Mouse (Mus musculus): Measurements from ENCODE around the gene Sorbs1.

DNA sequence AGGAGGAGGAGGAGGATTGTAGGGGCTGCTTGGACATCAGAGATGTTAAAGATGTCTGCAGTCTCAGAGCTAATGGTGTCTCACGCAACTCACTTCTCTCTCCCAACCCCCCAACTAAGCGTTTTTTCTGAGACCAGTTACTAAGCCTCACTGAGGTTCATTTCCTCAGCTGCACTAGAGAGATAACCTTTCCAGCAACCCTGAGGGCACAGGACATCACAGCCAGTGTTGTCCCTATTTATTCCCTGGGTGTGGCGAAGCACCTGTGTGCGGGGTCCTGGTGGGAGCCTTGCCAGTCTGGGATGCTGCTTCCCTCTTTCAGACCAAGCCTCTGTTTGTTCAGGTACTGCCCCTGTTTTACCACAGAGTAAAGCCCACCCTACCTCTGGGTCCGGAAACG is 23.9 kb downstream of the Sorbs1 start:
- no peak for TF ChIP-seq CTCF (IDR thresholded peaks at IDR 0.05; ENCODE audit: low read depth)
- no peak for TF ChIP-seq EP300 (IDR thresholded peaks at IDR 0.05; ENCODE audit: low read depth)

Data from liver, embryonic 14.5 days (tissue).